Comparison of ENCODE assay signal across 16 mouse cellular contexts in the genomic region with DNA sequence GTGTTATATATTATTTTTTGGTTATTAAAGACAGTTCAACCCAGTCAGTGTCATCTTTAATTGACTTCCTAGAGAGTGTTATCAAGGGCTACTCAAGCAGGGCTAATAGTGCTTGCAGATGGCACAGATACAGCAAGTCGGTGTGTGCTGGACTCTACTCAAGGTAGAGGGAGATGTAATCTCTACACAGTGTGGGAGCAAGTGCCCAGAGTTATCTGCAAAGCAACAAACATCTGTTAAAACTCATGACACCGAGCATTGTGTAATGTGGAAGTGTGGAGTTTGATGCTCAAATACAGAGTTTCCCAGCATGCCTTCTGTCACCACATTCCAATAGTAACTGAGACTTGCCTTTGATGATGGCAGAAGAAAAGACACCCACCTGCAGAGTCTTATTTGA.
"Had no signal": no experiment of that assay in that cellular context is flagged by ENCODE, and none has a peak within 500 bp of the region (broad histone marks: within the 10 kb centered on the region; RNA-seq: fewer than 3 reads in every experiment).

No protein-coding gene starts in this region.

- DNase-seq: kidney, adult 9 months; kidney, postnatal 14 days; kidney, postnatal 4 days; left cerebral cortex, postnatal 4 days; liver, postnatal 0 days; lung, postnatal 10 days; lung, postnatal 4 days; thymus, adult 18-20 months; thymus, postnatal 36 days had no signal

- ATAC-seq: liver, postnatal 0 days had no signal

- H3K4me3 ChIP-seq: limb, embryonic 12.5 days; limb, embryonic 15.5 days; lung, embryonic 15.5 days; neural tube, embryonic 13.5 days had no signal

- H3K9me3 ChIP-seq: limb, embryonic 12.5 days; limb, embryonic 15.5 days; lung, embryonic 15.5 days; neural tube, embryonic 13.5 days had no signal

- H3K9ac ChIP-seq: limb, embryonic 12.5 days; limb, embryonic 15.5 days; liver, embryonic 14.5 days; liver, postnatal 0 days; lung, embryonic 15.5 days; neural tube, embryonic 13.5 days had no signal

- H3K4me2 ChIP-seq: limb, embryonic 12.5 days; limb, embryonic 15.5 days; liver, embryonic 11.5 days; lung, embryonic 15.5 days; midbrain, embryonic 11.5 days; neural tube, embryonic 13.5 days had no signal

- H3K27ac ChIP-seq: limb, embryonic 12.5 days; limb, embryonic 15.5 days; liver, embryonic 14.5 days; lung, embryonic 15.5 days; neural tube, embryonic 13.5 days had no signal

- H3K4me1 ChIP-seq: limb, embryonic 15.5 days had no signal

- H3K36me3 ChIP-seq: limb, embryonic 12.5 days; limb, embryonic 15.5 days; lung, embryonic 15.5 days; neural tube, embryonic 13.5 days had no signal

- H3K27me3 ChIP-seq: limb, embryonic 12.5 days; limb, embryonic 15.5 days; lung, embryonic 15.5 days; neural tube, embryonic 13.5 days had no signal
